Mouse (Mus musculus) embryo, embryonic 11 days (tissue): Measurements from ENCODE around the gene Iqsec2.

ENCODE experiments used
- DNase-seq: peaks from one replicate; pipeline ENCODE4 v3.0.0-alpha.2; 2015

Gene Iqsec2

DNA sequence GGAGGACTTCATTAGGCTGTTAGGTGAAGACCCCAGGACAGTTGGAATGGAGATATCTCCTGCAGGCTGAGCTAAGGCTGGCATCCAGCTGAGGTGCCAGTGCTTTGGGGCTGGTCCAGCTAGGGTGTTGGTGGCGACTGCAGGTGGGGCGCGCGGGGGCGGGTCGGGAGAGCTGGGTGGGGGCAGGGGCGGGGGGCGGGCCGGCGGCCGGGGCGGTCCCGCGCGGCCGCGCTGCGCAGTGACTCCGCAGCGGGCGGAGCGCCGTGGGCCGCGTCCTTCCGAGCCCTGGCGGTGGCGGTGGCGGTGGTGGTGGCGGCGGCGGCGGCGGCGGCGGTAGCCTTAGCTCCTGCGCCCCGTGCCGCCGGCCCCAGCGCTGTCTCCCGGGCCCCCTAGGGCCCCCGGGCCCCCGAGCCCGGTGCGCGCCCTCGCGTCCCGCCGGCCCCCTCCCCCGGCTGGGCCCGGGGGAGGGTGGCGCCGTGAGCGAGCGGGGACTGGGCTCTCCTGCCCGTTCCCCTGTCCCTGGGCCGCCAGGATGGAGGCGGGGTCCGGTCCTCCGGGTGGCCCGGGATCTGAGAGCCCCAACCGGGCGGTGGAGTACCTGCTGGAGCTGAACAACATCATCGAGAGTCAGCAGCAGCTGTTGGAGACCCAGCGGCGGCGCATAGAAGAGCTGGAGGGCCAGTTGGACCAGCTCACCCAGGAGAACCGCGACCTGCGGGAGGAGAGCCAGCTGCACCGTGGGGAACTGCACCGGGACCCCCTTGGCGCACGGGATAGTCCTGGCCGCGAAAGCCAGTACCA is at the start of gene Iqsec2:
Gene Iqsec2 (plus strand): TSS at position 328 of the 801 bp plus-strand sequence.
- peak; percentile 43 for DNase-seq

DNA sequence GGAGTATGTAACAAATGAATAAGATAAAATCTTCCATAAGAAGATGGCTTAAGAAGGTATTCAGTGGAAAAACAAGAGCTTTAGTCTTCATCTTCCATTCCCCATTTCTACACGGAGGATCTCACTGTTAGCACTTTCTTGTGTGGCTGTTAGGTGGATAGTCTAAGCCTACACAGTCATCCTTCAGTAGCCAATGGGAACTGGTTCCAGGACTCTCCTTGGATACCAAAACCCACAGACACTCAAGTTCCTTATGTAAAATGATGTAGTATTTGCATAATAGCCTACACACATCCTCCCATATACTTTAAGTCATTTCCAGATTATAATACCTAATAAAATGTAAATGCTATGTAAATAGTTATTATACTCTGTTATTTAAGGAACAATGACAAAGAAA is 46.5 kb upstream of the Iqsec2 start:
- no peak for DNase-seq

- no peak for DNase-seq
These were observed 22.4 kb upstream of the Iqsec2 start for GRCm38 (mm10) chrX:152121687-152122086.

- DNase-seq: no peak
These were observed 13.3 kb upstream of the Iqsec2 start for GRCm38 (mm10) chrX:152130777-152131176.

DNA sequence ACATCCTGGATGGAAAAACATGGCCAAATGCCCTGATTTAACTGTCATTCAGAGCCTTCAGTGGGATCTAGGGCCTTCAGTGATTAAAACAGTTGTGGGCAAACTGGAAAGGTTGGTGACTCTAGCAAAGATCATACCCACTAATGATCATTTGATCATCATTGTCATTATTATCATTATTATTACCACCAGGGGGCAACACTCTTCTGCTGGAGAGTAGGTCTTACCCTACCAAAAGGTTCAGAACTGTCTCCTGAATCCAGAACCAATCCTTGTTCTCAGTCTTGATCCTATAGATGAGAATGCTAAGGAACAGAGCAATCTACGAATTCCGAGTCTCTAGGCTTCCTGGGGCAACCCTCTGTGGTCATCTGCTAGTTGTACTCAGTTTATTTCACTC is 12.0 kb upstream of the Iqsec2 start:
- DNase-seq: no peak

DNA sequence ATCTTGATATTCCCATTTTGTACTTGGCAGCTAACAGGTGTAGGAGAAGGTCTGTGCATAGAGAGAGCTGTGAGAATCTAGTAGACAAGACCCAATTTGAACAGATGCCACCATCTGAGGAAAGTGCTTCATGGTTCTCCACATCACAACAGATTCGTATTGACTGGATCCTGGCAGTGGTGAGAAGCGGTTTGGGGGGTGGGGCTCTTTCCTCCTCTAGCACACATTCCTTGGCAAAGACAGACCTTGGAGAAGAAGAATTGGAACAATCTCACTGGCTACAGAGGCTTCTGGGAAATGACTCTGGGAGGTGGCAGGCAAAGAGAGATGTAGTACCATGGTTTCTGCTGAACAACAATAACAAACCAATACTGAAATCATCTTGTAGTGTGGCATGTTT is 8.9 kb upstream of the Iqsec2 start:
- DNase-seq: no peak

DNA sequence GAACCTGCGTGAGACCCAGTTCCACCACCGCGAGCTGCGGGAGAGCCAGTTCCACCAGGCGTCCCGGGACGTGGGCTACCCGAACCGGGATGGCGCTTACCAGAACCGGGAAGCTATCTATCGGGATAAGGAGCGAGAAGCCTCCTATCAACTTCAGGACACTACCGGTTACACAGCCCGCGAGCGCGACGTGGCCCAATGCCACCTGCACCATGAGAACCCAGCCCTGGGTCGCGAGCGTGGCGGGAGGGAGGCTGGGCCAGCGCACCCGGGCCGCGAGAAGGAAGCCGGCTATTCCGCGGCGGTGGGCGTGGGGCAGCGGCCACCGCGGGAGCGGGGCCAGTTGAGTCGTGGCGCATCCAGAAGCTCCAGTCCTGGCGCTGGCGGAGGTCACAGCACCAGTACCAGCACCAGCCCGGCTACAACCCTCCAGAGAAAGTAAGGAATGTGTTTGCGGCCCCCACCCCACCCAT is 710 bp downstream of the Iqsec2 start:
- peak; percentile 3 for DNase-seq

DNA sequence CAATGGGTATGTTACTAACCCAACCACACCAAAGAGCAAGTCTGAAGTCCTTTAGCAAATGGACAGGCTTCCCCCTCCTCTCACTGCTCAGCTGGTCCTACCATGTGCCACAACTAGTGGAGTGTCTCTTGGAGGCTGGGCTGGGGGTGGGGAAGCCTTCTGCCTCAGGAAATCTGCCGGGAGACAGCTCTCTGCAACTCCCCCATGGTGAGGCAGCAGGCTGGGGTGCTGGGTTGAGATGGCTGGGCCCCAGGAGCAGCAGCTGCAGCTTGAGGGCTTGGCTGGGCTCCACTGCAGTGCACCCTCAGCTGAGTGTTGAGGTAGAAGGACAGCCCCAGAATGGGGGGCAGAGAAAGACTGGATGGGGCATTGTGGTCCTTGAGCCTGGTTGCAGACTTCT is 2.1 kb downstream of the Iqsec2 start:
- DNase-seq: no peak

DNA sequence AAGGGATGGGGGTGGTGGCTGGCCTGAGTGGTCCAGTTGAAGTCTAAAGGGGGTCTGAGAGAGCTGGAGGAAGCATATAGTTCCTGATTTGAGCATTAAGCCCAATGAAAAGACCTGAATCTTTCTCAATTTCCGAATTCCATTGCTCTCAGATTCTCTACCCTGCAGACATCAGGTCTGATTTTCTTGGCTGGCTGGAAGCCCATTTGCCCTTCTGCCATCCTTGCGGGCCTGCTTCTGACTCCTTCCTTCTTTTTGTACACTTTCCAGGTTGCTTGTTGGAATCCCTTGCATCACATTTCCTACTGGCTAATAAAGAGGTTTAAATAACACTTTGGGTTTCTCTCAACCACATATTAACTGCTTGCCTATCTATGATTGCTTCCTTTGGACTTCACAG is 2.6 kb downstream of the Iqsec2 start:
- no peak for DNase-seq

- DNase-seq: peak; percentile 66
These were observed 3.5 kb downstream of the Iqsec2 start for GRCm38 (mm10) chrX:152147451-152148116.

GRCm38 (mm10) chrX:152148706-152149105 is 4.6 kb downstream of the Iqsec2 start:
- DNase-seq: no peak

- DNase-seq: peak; percentile 69
These were observed 7.6 kb downstream of the Iqsec2 start for GRCm38 (mm10) chrX:152151709-152152108.

GRCm38 (mm10) chrX:152158294-152158693 is 14.2 kb downstream of the Iqsec2 start:
- DNase-seq: no peak

GRCm38 (mm10) chrX:152161404-152161803 is 17.3 kb downstream of the Iqsec2 start:
- DNase-seq: no peak

DNA sequence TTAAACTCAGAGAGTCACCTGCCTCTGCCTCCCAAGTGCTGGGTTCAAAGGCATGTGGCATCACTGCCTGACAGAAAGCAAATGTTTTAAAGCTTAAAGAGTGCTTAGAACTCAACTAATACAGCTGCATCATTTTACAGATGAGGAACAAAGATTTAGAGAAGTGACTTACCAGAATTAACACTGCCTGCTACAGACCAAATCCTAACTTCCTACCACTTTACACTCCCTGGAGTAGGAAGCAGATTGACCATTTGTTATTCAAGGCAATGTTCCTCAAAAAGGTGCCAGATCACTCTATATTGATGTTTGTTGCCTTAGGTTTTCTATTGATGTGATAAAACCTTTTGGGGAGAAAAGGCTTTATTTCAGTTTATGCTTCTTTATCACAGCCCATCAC is 20.0 kb downstream of the Iqsec2 start:
- DNase-seq: no peak

DNA sequence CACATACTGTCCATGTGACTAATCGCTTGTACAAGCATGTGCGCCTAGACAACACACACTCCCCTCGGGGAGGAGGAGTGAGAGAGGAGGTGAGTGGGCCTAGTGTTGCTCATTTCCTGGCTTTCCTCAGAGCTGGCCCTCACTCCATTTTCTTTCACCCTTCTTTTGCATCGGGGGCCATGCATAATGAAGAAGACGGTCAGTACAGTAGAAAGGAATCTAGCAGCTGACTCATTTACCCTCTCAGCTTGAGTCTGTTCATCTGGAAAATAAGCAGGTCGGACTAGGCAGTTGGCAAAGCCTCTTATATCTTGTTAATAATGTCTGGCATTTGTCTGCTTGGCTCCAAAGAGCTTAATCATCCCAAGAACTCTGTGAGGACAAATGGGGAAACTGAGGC is 22.1 kb downstream of the Iqsec2 start:
- DNase-seq: no peak

DNA sequence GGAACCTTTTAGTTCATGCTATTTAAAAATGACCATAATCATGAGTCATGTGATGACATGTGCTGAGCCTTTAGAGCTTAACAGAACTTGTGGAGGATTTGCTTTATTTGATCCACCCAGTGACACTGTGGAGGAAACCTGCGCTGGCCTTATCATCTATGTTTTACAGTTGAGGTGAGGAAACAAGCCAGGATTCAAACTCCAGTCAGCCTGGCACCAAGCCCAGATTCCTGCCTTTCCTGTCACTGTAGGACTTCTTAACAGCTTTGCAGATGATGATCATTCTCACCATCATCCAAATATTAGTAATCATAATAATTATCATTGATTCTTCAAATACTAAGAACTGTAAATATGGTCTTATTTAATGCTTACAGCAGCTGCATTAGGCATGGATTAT is 24.5 kb downstream of the Iqsec2 start:
- no peak for DNase-seq

- peak; percentile 60 for DNase-seq
These were observed 27.3 kb downstream of the Iqsec2 start for GRCm38 (mm10) chrX:152171041-152172026.

DNA sequence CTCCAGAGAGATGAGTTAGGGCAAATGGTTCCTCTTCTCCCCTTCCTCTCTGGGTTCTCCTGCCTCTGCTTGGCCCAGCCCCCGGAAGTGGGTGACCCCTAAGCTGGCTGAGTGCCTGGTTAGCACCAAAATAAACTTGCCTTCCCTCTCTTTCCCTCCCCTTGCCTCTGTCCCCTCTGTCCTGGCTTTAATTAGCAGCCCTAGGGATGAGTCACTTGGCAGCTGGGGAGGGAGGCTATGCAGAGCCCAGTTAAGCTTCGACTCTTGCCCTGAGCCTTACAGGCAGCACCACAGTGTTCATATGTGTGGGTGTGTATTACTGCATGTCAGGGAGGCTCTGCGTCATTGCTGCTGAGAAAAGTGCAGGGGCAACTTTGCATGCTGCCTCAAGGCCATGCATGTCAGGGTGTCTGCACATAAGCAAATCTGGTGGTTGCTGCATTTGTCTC is 28.4 kb downstream of the Iqsec2 start:
- DNase-seq: peak; percentile 12

GRCm38 (mm10) chrX:152175284-152175683 is 31.2 kb downstream of the Iqsec2 start:
- peak; percentile 68 for DNase-seq

- DNase-seq: no peak
These were observed 33.8 kb downstream of the Iqsec2 start for GRCm38 (mm10) chrX:152177897-152178296.

- DNase-seq: peak; percentile 26
These were observed 34.9 kb downstream of the Iqsec2 start for GRCm38 (mm10) chrX:152178843-152179545.
